Mouse (Mus musculus) intestine, embryonic 16.5 days (tissue): ENCODE data around the gene Cish. TPM values are rescaled to one million over a fixed set of nuclear protein-coding genes. Genes with fewer than 3 reads are reported as not detected.

ENCODE experiments used
- ATAC-seq: fragments of 200-750 bp; cut with Nextera tagmentation; 2 replicates; pipeline ENCODE4 v1.8.0; 2017; ENCODE audit warnings: moderate TSS enrichment, moderate library complexity
- H3K27ac ChIP-seq: fragments of 300-500 bp; sonication (generic); 2 replicates; pipeline ENCODE4 v1.5.1; 2014; ENCODE audit warnings: mild to moderate bottlenecking, low read length
- H3K27me3 ChIP-seq: fragments of 300-500 bp; sonication (generic); replicated peaks from 2 replicates; pipeline ENCODE4 v1.6.1; 2014; ENCODE audit warnings: low read length, control low read depth, mixed read lengths; ENCODE audit not compliant: control insufficient read depth, insufficient read depth
- H3K36me3 ChIP-seq: fragments of 300-500 bp; sonication (generic); 2 replicates; pipeline ENCODE4 v1.6.1; 2014; ENCODE audit warnings: low read length, control low read depth; ENCODE audit not compliant: control insufficient read depth, insufficient read depth
- H3K4me1 ChIP-seq: fragments of 300-500 bp; sonication (generic); 2 replicates; pipeline ENCODE4 v1.6.1; 2014; ENCODE audit warnings: low read length, control low read depth, mixed read lengths; ENCODE audit not compliant: control insufficient read depth, insufficient read depth
- H3K4me2 ChIP-seq: fragments of 300-500 bp; sonication (generic); 2 replicates; pipeline ENCODE4 v1.6.1; 2014; ENCODE audit warnings: low read depth, low read length, control low read depth
- H3K4me3 ChIP-seq: fragments of 300-500 bp; sonication (generic); 2 replicates; pipeline ENCODE4 v1.5.1; 2014; ENCODE audit warnings: mild to moderate bottlenecking, low read length
- H3K9ac ChIP-seq: fragments of 300-500 bp; sonication (generic); 2 replicates; pipeline ENCODE4 v1.6.1; 2014; ENCODE audit warnings: low read depth, low read length
- H3K9me3 ChIP-seq: fragments of 300-500 bp; sonication (generic); 2 replicates; pipeline ENCODE4 v1.6.1; 2016; ENCODE audit warnings: low read length, control low read depth; ENCODE audit not compliant: control insufficient read depth
- WGBS: fragments of 180-500 bp; shearing (Covaris S2); extraction: QIAGEN DNeasy Blood & Tissue Kit; methylation state at CpG from one replicate; pipeline ENCODE4 v1.1.7; 2014; 5-methylcytosine and 5-hydroxymethylcytosine counted together
- polyA plus RNA-seq: library from polyadenylated mRNA; unstranded; fragments of >200 nt; fragmentation: Nextera tagmentation; extraction: Ambion mirVana; gene quantifications from 2 replicates; pipeline ENCODE4 v1.2.1, GENCODE M21; 2015

The Cish gene
- polyA plus RNA-seq, result 17.5 and 19.9 TPM in 2 replicates

DNA sequence AAGGTAGTCTGAATTCAATTTTAAA is at the start of gene Cish:
Cish (plus strand) TSS at position 11 of the 25 bp plus-strand sequence.
- H3K9me3 ChIP-seq, result no peaks in the 10 kb centered on the region
- peak within 1 kb of the TSS; percentile 89 for H3K4me2 ChIP-seq
- H3K4me1 ChIP-seq, result peaks cover 32% of the 10 kb centered on the region
- H3K36me3 ChIP-seq, result 0 out of 2 replicates have a peak, but pooled peaks cover 6% of the 10 kb centered on the region
- H3K27ac ChIP-seq, result peak within 1 kb of the TSS; percentile 89
- peak within 1 kb of the TSS; percentile 82 for H3K9ac ChIP-seq
- peak within 1 kb of the TSS; percentile 71 for H3K4me3 ChIP-seq
- H3K27me3 ChIP-seq, result peaks cover 4% of the 10 kb centered on the region; the same call in 1 of the 2 replicates
- ATAC-seq, result no peak

GRCm38 (mm10) chr9:107246170-107246569 is 49.7 kb upstream of the Cish start:
- no peak for ATAC-seq
- no peak overlapping the region for H3K9ac ChIP-seq
- WGBS, result 58% methylated on average over 4 of the region's 4 CpGs
- H3K9me3 ChIP-seq, result no peaks in the 10 kb centered on the region
- H3K4me2 ChIP-seq, result no peak overlapping the region
- H3K27ac ChIP-seq, result no peak overlapping the region
- no peaks in the 10 kb centered on the region; the same call in 1 of the 2 replicates for H3K27me3 ChIP-seq
- no peak overlapping the region for H3K4me3 ChIP-seq
- no peaks in the 10 kb centered on the region for H3K36me3 ChIP-seq
- H3K4me1 ChIP-seq, result no peaks in the 10 kb centered on the region

GRCm38 (mm10) chr9:107249154-107249553 is 46.7 kb upstream of the Cish start:
- no peaks in the 10 kb centered on the region; the same call in 1 of the 2 replicates for H3K27me3 ChIP-seq
- 71% methylated on average over 6 of the region's 6 CpGs for WGBS
- no peaks in the 10 kb centered on the region for H3K9me3 ChIP-seq
- no peak for ATAC-seq
- no peak overlapping the region for H3K27ac ChIP-seq
- no peak overlapping the region for H3K9ac ChIP-seq
- no peaks in the 10 kb centered on the region for H3K36me3 ChIP-seq
- no peak overlapping the region for H3K4me3 ChIP-seq
- no peaks in the 10 kb centered on the region for H3K4me1 ChIP-seq
- no peak overlapping the region for H3K4me2 ChIP-seq

DNA sequence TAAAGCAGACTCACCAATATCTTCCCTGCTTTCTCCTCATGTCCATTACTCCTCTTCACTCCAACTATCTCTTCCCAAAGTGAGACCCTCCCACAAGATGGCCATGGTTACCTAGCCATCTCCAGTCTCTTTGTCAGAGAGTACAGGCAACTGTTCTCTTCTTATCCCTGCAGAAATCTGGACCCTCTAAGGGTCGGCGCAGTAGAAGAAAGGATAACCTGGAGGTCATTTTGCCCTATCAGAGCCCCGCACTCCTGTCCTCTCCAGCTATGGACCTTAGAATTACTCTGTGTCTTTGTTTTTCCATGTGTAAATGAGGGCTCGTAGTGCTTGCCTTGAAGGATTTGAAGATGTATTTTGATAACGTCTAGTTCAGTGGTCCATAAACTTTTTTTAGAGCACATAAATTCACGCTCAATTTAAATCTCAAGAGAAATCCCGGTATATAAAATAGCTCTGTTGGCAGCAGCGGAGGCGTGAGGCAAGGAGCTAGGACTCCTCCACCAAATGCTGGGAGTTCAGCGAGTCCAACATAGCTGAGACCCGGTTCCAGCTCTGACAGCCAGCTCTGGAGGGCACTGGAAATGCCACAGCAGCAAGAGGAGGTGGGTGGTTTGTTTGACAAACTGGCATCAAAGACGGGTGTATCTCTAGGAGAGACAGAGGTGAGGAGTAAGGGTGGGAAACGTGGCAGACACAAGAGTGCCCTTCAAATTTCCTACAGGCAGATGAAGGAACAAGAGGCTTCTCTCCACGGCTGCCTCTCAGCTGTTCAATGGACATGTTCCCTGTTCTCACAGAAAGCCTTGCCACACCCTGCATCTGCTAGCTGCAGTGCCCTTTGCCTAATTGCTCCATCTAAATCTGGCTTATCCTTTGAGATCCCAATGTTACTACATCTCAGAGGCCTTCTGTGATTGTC is 45.1 kb upstream of the Cish start:
- H3K27me3 ChIP-seq, result no peaks in the 10 kb centered on the region; the same call in 1 of the 2 replicates
- H3K9ac ChIP-seq, result no peak overlapping the region
- WGBS, result 82% methylated on average over 14 of the region's 14 CpGs
- H3K36me3 ChIP-seq, result no peaks in the 10 kb centered on the region
- no peaks in the 10 kb centered on the region for H3K4me1 ChIP-seq
- no peaks in the 10 kb centered on the region for H3K9me3 ChIP-seq
- H3K4me3 ChIP-seq, result no peak overlapping the region
- H3K4me2 ChIP-seq, result no peak overlapping the region
- ATAC-seq, result no peak
- H3K27ac ChIP-seq, result no peak overlapping the region

- Histone ChIP-seq H3K9ac (no peak overlapping the region), H3K36me3 (no peaks in the 10 kb centered on the region), H3K4me3 (no peak overlapping the region), H3K4me1 (no peaks in the 10 kb centered on the region), H3K9me3 (no peaks in the 10 kb centered on the region), H3K4me2 (no peak overlapping the region), H3K27me3 (no peaks in the 10 kb centered on the region; the same call in 1 of the 2 replicates), H3K27ac (no peak overlapping the region)
- no peak for ATAC-seq
- WGBS, result 18% methylated on average over 5 of the region's 5 CpGs
These were observed 43.7 kb upstream of the Cish start for GRCm38 (mm10) chr9:107252164-107252563.

DNA sequence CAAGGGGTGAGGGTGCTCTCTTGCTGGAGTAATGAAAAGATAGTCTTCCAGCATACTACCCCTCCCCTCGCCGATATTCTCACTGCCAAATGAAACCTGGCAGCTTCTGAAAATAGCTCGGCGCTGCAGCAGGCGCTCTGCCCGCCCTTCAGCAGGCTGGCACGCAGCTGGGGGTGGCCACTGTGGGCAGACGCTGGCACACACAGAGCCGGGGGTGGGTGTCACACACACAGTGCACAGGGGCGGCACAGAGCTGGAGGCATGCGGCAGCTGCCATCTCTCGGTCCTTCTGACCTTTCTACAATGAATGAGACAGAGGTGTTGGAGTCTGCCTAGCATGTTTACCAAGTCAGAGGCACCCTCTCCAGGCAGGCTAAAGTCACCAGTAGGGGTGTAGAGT is 41.4 kb upstream of the Cish start:
- Histone ChIP-seq H3K27me3 (no peaks in the 10 kb centered on the region), H3K4me1 (no peaks in the 10 kb centered on the region), H3K27ac (no peak overlapping the region), H3K4me3 (no peak overlapping the region), H3K36me3 (no peaks in the 10 kb centered on the region), H3K4me2 (no peak overlapping the region), H3K9ac (no peak overlapping the region), H3K9me3 (no peaks in the 10 kb centered on the region)
- 65% methylated on average over 12 of the region's 12 CpGs for WGBS
- no peak for ATAC-seq

GRCm38 (mm10) chr9:107254925-107255324 is 40.9 kb upstream of the Cish start:
- ATAC-seq, result no peak
- H3K27ac ChIP-seq, result no peak overlapping the region
- H3K36me3 ChIP-seq, result no peaks in the 10 kb centered on the region
- H3K4me1 ChIP-seq, result no peaks in the 10 kb centered on the region
- no peaks in the 10 kb centered on the region for H3K9me3 ChIP-seq
- 88% methylated on average over 3 of the region's 3 CpGs for WGBS
- H3K4me2 ChIP-seq, result no peak overlapping the region
- H3K4me3 ChIP-seq, result no peak overlapping the region
- H3K27me3 ChIP-seq, result no peaks in the 10 kb centered on the region
- H3K9ac ChIP-seq, result no peak overlapping the region

DNA sequence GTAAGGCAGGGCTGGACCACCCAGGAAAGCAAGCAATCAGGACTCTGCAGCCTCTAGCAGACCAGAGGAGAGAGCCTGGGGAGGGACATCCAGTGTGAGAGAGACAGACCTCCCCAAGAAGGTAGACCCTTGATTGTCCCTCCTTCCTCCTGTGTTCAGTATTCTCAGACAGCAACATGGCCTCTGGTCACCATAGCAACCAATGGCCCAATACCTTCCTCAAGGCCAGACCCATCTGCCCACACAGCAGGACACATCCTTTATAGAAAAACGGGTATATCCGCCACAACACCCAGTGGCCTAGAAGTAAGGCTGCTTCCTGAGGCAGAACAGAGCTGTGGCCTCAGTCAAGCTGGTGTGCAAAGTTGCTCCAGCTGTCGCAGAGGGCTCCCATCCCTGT is 40.2 kb upstream of the Cish start:
- 50% methylated on average over 3 of the region's 3 CpGs for whole genome bisulfite sequencing
- no peak overlapping the region for H3K9ac ChIP-seq
- H3K36me3 ChIP-seq, result no peaks in the 10 kb centered on the region
- no peak overlapping the region for H3K27ac ChIP-seq
- no peak overlapping the region for H3K4me3 ChIP-seq
- H3K4me1 ChIP-seq, result no peaks in the 10 kb centered on the region
- H3K9me3 ChIP-seq, result no peaks in the 10 kb centered on the region
- no peaks in the 10 kb centered on the region for H3K27me3 ChIP-seq
- ATAC-seq, result no peak
- H3K4me2 ChIP-seq, result no peak overlapping the region

GRCm38 (mm10) chr9:107259571-107259970 is 36.3 kb upstream of the Cish start:
- Histone ChIP-seq H3K9me3 (no peaks in the 10 kb centered on the region), H3K36me3 (no peaks in the 10 kb centered on the region), H3K27me3 (no peaks in the 10 kb centered on the region), H3K4me2 (no peak overlapping the region), H3K4me3 (no peak overlapping the region), H3K4me1 (no peaks in the 10 kb centered on the region), H3K27ac (no peak overlapping the region), H3K9ac (no peak overlapping the region)
- 69% methylated on average over 6 of the region's 6 CpGs for WGBS
- ATAC-seq, result no peak

DNA sequence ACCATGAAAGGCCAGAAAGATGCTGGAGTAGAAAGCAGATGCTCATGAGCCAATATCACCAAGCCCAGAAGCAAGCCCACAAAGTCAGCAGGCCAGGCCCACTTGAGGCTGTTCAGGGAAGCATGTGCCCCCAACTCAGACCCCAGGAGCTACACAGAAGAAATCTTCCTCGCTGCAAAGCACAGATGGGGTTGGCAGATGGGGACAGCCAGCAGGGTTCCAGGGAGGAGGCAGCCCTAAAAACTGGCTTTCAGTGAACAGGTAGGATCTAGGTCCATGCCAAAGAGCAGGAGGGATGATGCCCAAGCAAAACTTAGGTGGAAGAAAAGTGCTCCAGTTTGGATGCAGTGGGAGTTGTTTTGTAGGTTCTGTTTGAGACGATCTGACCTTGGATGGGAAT is 35.4 kb upstream of the Cish start:
- WGBS, result 59% methylated on average over 2 of the region's 2 CpGs

More for the DNA sequence above, 35.4 kb upstream of the Cish start:
- no peak overlapping the region for H3K4me3 ChIP-seq
- no peak for ATAC-seq
- H3K4me1 ChIP-seq, result peaks cover 2% of the 10 kb centered on the region; the same call in 1 of the 2 replicates
- H3K9ac ChIP-seq, result no peak overlapping the region
- no peaks in the 10 kb centered on the region for H3K27me3 ChIP-seq
- H3K27ac ChIP-seq, result no peak overlapping the region
- H3K4me2 ChIP-seq, result no peak overlapping the region
- no peaks in the 10 kb centered on the region for H3K9me3 ChIP-seq
- no peaks in the 10 kb centered on the region for H3K36me3 ChIP-seq
